Mouse (Mus musculus) central nervous system, embryonic 11.5 days (tissue): ENCODE data around the gene Slc6a15. TPM values are rescaled to one million over a fixed set of nuclear protein-coding genes. Genes with fewer than 3 reads are reported as not detected.

Source experiments
- polyA plus RNA-seq: library from polyadenylated mRNA; depleted of rRNA; stranded (reverse); fragments of >200 nt; gene quantifications from 2 replicates; pipeline ENCODE4 v1.2.3, GENCODE M21; 2012; rRNA removed

Gene Slc6a15
- polyA plus RNA-seq, result 7.9 and 9.6 TPM in 2 replicates

GRCm38 (mm10) chr10:103367371-103368295, at the start of gene Slc6a15:
Slc6a15 (plus strand) TSS chr10:103367783.

Other genes with a start within 250 kb of the Slc6a15 start
- 0.86 and 0.92 TPM in 2 replicates for gene Lrriq1, start 131.5 kb upstream of the Slc6a15 start, polyA plus RNA-seq